Mouse (Mus musculus): ENCODE measurements around the gene Jund. TPM values are rescaled to one million over a fixed set of nuclear protein-coding genes. Genes with fewer than 3 reads are reported as not detected.

Gene Jund
- 2,399 to 2,837 TPM (median 2,594 TPM) in 4 replicates for total RNA-seq (2023)

DNA sequence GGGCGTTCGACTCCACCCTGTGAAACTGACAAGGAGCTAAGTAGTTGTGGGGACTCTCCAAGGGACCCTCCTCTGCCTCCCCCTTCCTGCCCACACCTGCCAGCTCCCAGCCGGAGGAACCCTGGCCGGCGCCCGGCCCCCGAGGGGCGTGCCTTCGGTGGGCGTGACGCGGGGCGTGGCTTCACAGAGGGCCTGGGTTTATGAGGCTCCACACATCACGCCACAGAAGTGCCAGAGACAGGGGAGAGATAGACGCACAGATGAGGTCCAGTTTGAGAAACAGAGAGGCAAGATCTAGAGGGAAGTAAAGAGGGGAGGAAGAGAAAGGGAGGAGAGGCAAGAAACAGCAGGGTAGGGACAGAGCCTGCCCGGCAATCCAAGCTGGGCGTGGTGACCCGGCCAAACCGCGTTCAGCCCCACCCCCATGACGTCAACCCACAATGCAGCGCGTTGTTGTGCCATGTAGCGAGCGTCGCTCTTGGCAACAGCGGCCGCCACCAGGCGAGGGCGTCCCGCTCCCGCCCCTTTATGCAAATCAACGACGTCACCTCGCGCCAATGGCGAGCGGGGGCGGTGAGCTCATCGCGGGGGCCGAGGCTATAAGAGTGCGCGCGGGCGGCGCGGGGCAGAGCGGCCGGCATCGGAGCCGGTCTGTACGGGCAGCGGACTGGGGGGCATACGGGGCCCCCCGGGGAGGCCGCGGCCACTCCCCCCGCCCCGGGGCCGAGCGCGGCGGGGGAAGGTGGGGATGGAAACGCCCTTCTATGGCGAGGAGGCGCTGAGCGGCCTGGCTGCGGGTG, at the start of gene Jund:
Jund (plus strand) TSS at position 640 of the 800 bp plus-strand sequence.

GRCm38 (mm10) chr8:70660273-70660725, 38.5 kb upstream of the Jund start, which contains the start of gene Pgpep1:
TSS of gene Pgpep1 (minus strand) at chr8:70660388.

GRCm38 (mm10) chr8:70673079-70673856, 25.5 kb upstream of the Jund start, which contains the start of gene Lsm4:
TSS of gene Lsm4 (plus strand) at chr8:70673248.

GRCm38 (mm10) chr8:70703287-70703686, 4.5 kb downstream of the Jund start, which contains the start of gene Iqcn:
TSS of gene Iqcn (plus strand) at chr8:70703457.

DNA sequence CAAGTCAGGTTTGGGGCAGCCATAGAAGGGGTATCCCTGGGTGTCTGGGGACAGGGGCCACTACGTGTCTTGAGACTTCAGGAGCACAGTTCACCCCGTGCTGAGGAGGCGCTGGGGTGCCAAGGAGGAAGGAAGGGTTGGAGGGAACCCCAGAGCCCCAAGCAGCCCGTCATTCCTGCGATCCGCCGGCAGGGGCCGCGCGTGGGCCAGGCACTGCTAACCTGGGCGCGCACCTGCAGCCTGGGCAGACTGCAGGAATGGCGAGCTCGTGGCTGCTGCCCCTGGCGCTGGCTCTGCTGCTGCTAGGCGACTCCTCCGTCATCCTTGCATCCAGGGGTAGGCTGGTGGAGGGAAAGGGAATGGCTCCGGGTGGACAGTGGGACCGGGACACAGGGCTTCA, 19.5 kb downstream of the Jund start, which contains the start of gene Gm3336:
Gm3336 (plus strand) TSS at position 247 of the 400 bp plus-strand sequence.

GRCm38 (mm10) chr8:70723486-70724210, 24.9 kb downstream of the Jund start, which contains the start of gene Pde4c:
TSS of gene Pde4c (plus strand) at chr8:70723720.

Other genes with a start within 250 kb of the Jund start
- 8.4 to 10.1 TPM (median 8.6 TPM) in 4 replicates for gene Klhl26, start 222.0 kb upstream of the Jund start, total RNA-seq (2023)
- not detected in 4 replicates for gene Tmem59l, start 211.6 kb upstream of the Jund start, total RNA-seq (2023)
- 1.2 to 2.5 TPM (median 2.0 TPM) in 3 of 4 replicates, not detected in the other for gene Crlf1, start 205.8 kb upstream of the Jund start, total RNA-seq (2023)
- gene Rex1bd, start 192.2 kb upstream of the Jund start, total RNA-seq (2023): 33.3 to 46.0 TPM (median 38.6 TPM) in 4 replicates
- gene Uba52, start 188.1 kb upstream of the Jund start, total RNA-seq (2023): 2,835 to 2,861 TPM (median 2,853 TPM) in 4 replicates
- gene Fkbp8, start 171.2 kb upstream of the Jund start, total RNA-seq (2023): 231 to 253 TPM (median 245 TPM) in 4 replicates
- gene Kxd1, start 171.0 kb upstream of the Jund start, total RNA-seq (2023): 53.7 to 70.3 TPM (median 60.4 TPM) in 4 replicates
- 26.1 to 31.6 TPM (median 29.4 TPM) in 4 replicates for gene Ell, start 159.5 kb upstream of the Jund start, total RNA-seq (2023)
- gene Isyna1, start 104.6 kb upstream of the Jund start, total RNA-seq (2023): 101 to 107 TPM (median 103 TPM) in 4 replicates
- gene Ssbp4, start 90.1 kb upstream of the Jund start, total RNA-seq (2023): 64.4 to 94.1 TPM (median 74.8 TPM) in 4 replicates
- gene Lrrc25, start 82.8 kb upstream of the Jund start, total RNA-seq (2023): 5.1 to 10.7 TPM (median 6.9 TPM) in 4 replicates
- gene Gdf15, start 66.5 kb upstream of the Jund start, total RNA-seq (2023): not detected in 4 replicates
- gene Pgpep1, start 38.6 kb upstream of the Jund start, total RNA-seq (2023): 11.2 to 14.7 TPM (median 12.6 TPM) in 4 replicates
- 121 to 135 TPM (median 129 TPM) in 4 replicates for gene Lsm4, start 25.7 kb upstream of the Jund start, total RNA-seq (2023)
- gene Iqcn, start 4.5 kb downstream of the Jund start, total RNA-seq (2023): 49.7 to 55.4 TPM (median 53.1 TPM) in 4 replicates
- 0.69 to 1.2 TPM in 2 of 4 replicates, not detected in the others for gene Gm3336, start 19.6 kb downstream of the Jund start, total RNA-seq (2023)
- 1.8 to 3.5 TPM (median 2.8 TPM) in 4 replicates for gene Pde4c, start 24.8 kb downstream of the Jund start, total RNA-seq (2023)
- 8.0 to 10.4 TPM (median 9.2 TPM) in 4 replicates for gene Rab3a, start 55.7 kb downstream of the Jund start, total RNA-seq (2023)
- gene Mpv17l2, start 62.0 kb downstream of the Jund start, total RNA-seq (2023): 24.6 to 27.8 TPM (median 26.5 TPM) in 4 replicates
- gene Pik3r2, start 77.8 kb downstream of the Jund start, total RNA-seq (2023): 23.5 to 27.1 TPM (median 25.3 TPM) in 4 replicates
- gene Mast3, start 106.1 kb downstream of the Jund start, total RNA-seq (2023): 209 to 221 TPM (median 216 TPM) in 4 replicates
- 0.92 to 2.6 TPM (median 1.1 TPM) in 4 replicates for gene Il12rb1, start 109.5 kb downstream of the Jund start, total RNA-seq (2023)
- 21.4 to 33.4 TPM (median 25.9 TPM) in 4 replicates for gene Arrdc2, start 140.8 kb downstream of the Jund start, total RNA-seq (2023)
- not detected in 4 replicates for gene Kcnn1, start 164.3 kb downstream of the Jund start, total RNA-seq (2023)
- gene Ccdc124, start 175.0 kb downstream of the Jund start, total RNA-seq (2023): 36.5 to 40.5 TPM (median 38.0 TPM) in 4 replicates
- gene Slc5a5, start 193.8 kb downstream of the Jund start, total RNA-seq (2023): not detected in 4 replicates
- 3,962 to 4,239 TPM (median 4,050 TPM) in 4 replicates for gene Rpl18a, start 198.5 kb downstream of the Jund start, total RNA-seq (2023)
- gene Map1s, start 207.0 kb downstream of the Jund start, total RNA-seq (2023): 57.0 to 65.6 TPM (median 61.2 TPM) in 4 replicates

All from B cell, adult 62 days (primary cell).